Mouse (Mus musculus): ENCODE results near the gene Ccdc163. TPM values are rescaled to one million over a fixed set of nuclear protein-coding genes. Genes with fewer than 3 reads are reported as not detected.

Gene Ccdc163
- polyA plus RNA-seq, 1 experiment from 2014 or later, result 22.6 TPM

DNA sequence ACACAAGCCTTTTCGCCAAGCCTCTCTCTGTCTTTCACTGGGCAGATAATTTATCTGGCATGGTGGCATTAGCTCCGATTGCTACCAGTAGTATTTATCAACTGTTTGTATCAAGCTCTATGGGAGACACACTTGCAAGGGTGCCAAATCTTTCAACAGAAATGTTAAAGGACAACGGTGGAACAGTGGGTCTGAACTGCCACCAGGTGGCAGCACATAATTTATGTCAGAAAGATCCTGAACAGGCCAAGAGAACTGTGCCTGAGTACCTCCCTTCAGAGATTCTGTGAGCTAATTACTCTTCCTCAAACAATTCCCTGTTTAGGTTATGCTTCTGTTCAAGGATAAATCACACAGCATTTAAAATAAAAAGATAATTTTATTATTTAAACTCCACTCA lies 11.1 kb downstream of the Ccdc163 start:
- no peak overlapping the region for H3K4me3 ChIP-seq (ENCODE audit: low read length)
- WGBS, result 20% methylated on average over 3 of the region's 3 CpGs
- H3K27me3 ChIP-seq (replicated peaks; ENCODE audit: control insufficient read depth, insufficient read depth, low read length), result no peaks in the 10 kb centered on the region
- H3K9ac ChIP-seq (ENCODE audit: low read depth, low read length), result no peak overlapping the region
- peaks cover 6% of the 10 kb centered on the region; the same call in 1 of the 2 replicates for H3K4me1 ChIP-seq (ENCODE audit: control insufficient read depth, insufficient read depth, low read length)
- no peaks in the 10 kb centered on the region for H3K36me3 ChIP-seq (ENCODE audit: control insufficient read depth, insufficient read depth, low read length)
- ATAC-seq, result no peak
- H3K27ac ChIP-seq (ENCODE audit: low read length), result no peak overlapping the region
- no peak overlapping the region for H3K4me2 ChIP-seq (ENCODE audit: low read depth, low read length)
- no peaks in the 10 kb centered on the region for H3K9me3 ChIP-seq (ENCODE audit: control insufficient read depth, low read length)

DNA sequence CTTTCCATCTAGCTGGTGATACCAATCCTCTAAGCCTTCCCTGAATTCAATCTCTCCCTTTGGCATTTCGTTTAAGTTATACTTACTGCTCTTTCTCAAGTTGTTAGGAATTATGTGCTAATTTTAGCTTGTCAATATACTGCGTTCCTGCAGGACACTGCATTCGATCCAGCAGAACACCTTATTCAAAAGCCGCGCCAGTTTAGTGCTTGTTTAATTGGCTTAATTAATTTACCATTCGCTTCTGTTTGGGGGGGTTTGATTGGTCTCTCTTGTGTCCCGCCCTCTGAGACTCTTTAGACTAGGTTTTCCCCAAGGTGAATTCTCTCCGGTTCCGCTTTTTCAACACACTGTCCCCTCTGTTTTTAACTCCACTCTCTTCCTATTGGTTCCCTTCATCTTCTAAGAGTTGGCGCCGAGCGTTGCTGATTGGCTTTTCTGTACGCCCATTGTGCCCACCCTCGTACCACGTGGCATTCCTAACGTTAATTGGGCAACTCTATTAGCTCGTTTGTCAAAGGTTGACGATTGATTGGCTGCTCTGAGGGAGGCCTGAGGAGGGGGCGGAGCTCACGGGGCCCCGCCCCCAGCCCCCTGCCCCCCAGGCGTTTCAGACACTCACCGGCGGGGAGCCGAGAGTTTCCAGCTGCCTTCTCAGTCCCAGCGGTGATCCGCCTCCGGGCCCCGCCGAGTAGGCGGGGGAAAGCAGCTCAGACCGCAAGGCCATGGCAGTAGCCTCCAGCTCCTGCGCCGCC lies 12.2 kb downstream of the Ccdc163 start, which contains the start of gene Tesk2:
Tesk2 (plus strand) TSS at position 606 of the 755 bp plus-strand sequence.
- peak; percentile 98 for ATAC-seq
- WGBS, result under 1% methylated on average over 34 of the region's 34 CpGs

DNA sequence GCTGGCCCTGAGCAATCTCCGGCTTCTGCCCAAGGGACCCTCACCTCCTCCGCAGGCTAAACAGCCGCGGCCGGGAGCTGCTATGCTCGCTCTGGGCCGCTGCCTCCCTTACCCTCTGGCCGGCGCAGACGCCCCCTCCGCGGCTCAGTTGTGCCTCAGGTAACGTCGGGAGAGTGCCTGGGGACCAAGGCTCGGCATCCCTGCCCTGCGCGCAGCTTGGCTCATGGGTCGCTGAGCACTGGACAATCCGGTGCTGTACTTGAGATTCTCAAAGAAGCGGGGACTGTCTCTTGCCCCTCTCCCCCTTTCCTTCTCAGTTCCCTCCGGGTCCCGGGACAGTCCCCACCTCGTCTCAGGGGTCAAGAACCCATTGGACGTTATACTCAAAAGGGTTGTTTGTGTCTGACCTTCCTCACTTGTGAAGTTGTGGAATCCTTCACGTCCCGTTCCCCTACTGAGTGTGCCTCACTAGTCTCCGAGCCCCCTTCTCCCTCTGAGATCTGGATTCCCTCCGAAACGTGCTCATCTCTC lies 12.9 kb downstream of the Ccdc163 start:
- ATAC-seq, result peak; percentile 72; the same call in 1 of the 2 replicates
- Histone ChIP-seq H3K4me3 (ENCODE audit: low read length) (peak overlapping the region; percentile 93), H3K9me3 (ENCODE audit: control insufficient read depth, low read length) (no peaks in the 10 kb centered on the region), H3K4me2 (ENCODE audit: low read depth, low read length) (peak overlapping the region; percentile 80), H3K4me1 (ENCODE audit: control insufficient read depth, insufficient read depth, low read length) (peaks cover 8% of the 10 kb centered on the region), H3K36me3 (ENCODE audit: control insufficient read depth, insufficient read depth, low read length) (no peaks in the 10 kb centered on the region), H3K9ac (ENCODE audit: low read depth, low read length) (peak overlapping the region; percentile 90), H3K27me3 (replicated peaks; ENCODE audit: control insufficient read depth, insufficient read depth, low read length) (no peaks in the 10 kb centered on the region), H3K27ac (ENCODE audit: low read length) (peak overlapping the region; percentile 89)
- WGBS, result under 1% methylated on average over 22 of the region's 29 CpGs

More for the DNA sequence above, 12.2 kb downstream of the Ccdc163 start, which contains the start of gene Tesk2:
- Histone ChIP-seq H3K9me3 (ENCODE audit: control insufficient read depth, low read length) (no peaks in the 10 kb centered on the region), H3K4me2 (ENCODE audit: low read depth, low read length) (peak within 1 kb of the TSS; percentile 80), H3K4me3 (ENCODE audit: low read length) (peak within 1 kb of the TSS; percentile 93), H3K27ac (ENCODE audit: low read length) (peak within 1 kb of the TSS; percentile 89), H3K36me3 (ENCODE audit: control insufficient read depth, insufficient read depth, low read length) (no peaks in the 10 kb centered on the region), H3K4me1 (ENCODE audit: control insufficient read depth, insufficient read depth, low read length) (peaks cover 8% of the 10 kb centered on the region; the same call in 1 of the 2 replicates), H3K9ac (ENCODE audit: low read depth, low read length) (peak within 1 kb of the TSS; percentile 90), H3K27me3 (replicated peaks; ENCODE audit: control insufficient read depth, insufficient read depth, low read length) (no peaks in the 10 kb centered on the region)

DNA sequence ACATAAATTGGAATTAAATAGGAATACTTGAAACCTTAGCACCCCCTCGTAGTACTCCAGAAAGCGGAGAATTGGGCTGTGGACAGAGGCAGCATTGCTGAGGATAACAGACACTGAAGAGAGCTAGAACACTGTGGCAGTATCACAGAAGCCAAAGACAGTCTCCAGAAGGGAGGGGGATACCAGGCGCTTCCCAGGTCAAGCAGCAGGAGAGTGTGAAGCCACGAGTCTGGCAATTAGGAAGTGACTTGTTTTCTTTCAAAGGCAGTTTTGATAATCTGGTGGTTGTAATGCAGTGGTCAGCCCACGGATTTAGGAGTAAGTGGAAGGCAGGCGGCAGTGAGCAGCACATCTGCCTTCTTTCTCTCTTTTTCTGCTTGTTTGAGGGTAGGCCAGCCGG lies 13.9 kb downstream of the Ccdc163 start:
- 57% methylated on average over 7 of the region's 7 CpGs for WGBS
- Histone ChIP-seq H3K9ac (ENCODE audit: low read depth, low read length) (no peak overlapping the region), H3K4me2 (ENCODE audit: low read depth, low read length) (peak overlapping the region; percentile 80), H3K4me3 (ENCODE audit: low read length) (no peak overlapping the region; the same call in 1 of the 2 replicates), H3K27ac (ENCODE audit: low read length) (no peak overlapping the region), H3K4me1 (ENCODE audit: control insufficient read depth, insufficient read depth, low read length) (peaks cover 11% of the 10 kb centered on the region), H3K27me3 (replicated peaks; ENCODE audit: control insufficient read depth, insufficient read depth, low read length) (no peaks in the 10 kb centered on the region), H3K36me3 (ENCODE audit: control insufficient read depth, insufficient read depth, low read length) (no peaks in the 10 kb centered on the region), H3K9me3 (ENCODE audit: control insufficient read depth, low read length) (no peaks in the 10 kb centered on the region)
- ATAC-seq, result no peak

DNA sequence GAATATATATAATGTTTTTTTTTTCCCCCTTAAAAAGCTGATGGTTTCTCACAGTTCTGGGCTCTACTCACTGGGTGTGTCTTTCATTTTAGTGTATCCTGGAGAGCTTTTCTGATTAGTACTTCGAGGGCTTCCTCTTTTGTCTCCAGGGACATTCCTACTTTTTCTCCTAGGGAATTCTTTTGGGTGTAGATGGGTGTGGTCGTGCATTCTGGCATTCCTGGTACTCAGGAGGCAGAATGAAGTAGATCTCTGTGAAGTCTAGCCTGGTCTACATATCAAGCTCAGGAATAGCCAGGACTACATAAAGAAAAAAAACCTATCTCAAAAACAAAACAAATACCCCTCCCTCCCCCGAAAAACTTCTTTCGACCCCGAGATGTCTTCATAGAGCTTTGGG lies 17.1 kb downstream of the Ccdc163 start:
- Histone ChIP-seq H3K9me3 (ENCODE audit: control insufficient read depth, low read length) (no peaks in the 10 kb centered on the region), H3K36me3 (ENCODE audit: control insufficient read depth, insufficient read depth, low read length) (no peaks in the 10 kb centered on the region), H3K4me1 (ENCODE audit: control insufficient read depth, insufficient read depth, low read length) (peaks cover 11% of the 10 kb centered on the region), H3K4me2 (ENCODE audit: low read depth, low read length) (no peak overlapping the region), H3K9ac (ENCODE audit: low read depth, low read length) (no peak overlapping the region), H3K4me3 (ENCODE audit: low read length) (no peak overlapping the region), H3K27me3 (replicated peaks; ENCODE audit: control insufficient read depth, insufficient read depth, low read length) (no peaks in the 10 kb centered on the region), H3K27ac (ENCODE audit: low read length) (0 out of 2 replicates have a peak overlapping the region, but pooled peaks have one; percentile 10)
- WGBS, result 77% methylated on average over 5 of the region's 5 CpGs
- no peak for ATAC-seq

DNA sequence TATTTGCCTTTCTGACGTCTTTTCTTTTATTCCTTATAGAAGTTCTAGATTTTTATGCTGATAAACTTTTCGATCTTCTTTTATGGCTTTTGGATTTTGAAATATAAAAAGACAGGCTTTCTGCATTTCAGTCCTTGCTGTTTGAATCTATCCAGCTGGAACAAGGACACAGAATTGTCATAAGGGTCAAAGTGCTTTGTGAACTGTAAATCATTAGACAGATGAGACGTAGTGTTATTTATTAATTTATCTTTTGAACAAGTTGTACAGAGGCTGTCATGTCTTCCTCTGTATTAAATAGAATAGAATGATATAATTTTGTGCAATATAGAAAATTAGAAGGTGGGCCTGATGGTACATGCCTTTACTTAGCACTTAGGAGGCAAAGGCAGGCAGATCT lies 19.1 kb downstream of the Ccdc163 start:
- H3K4me1 ChIP-seq (ENCODE audit: control insufficient read depth, insufficient read depth, low read length), result peaks cover 14% of the 10 kb centered on the region
- no peak overlapping the region for H3K4me3 ChIP-seq (ENCODE audit: low read length)
- no peaks in the 10 kb centered on the region for H3K36me3 ChIP-seq (ENCODE audit: control insufficient read depth, insufficient read depth, low read length)
- no peak overlapping the region for H3K9ac ChIP-seq (ENCODE audit: low read depth, low read length)
- WGBS, result 49% methylated on average over 3 of the region's 3 CpGs
- no peaks in the 10 kb centered on the region for H3K27me3 ChIP-seq (replicated peaks; ENCODE audit: control insufficient read depth, insufficient read depth, low read length)
- H3K27ac ChIP-seq (ENCODE audit: low read length), result peak overlapping the region; percentile 62; the same call in 1 of the 2 replicates
- no peak overlapping the region for H3K4me2 ChIP-seq (ENCODE audit: low read depth, low read length)
- ATAC-seq, result no peak
- no peaks in the 10 kb centered on the region for H3K9me3 ChIP-seq (ENCODE audit: control insufficient read depth, low read length)

DNA sequence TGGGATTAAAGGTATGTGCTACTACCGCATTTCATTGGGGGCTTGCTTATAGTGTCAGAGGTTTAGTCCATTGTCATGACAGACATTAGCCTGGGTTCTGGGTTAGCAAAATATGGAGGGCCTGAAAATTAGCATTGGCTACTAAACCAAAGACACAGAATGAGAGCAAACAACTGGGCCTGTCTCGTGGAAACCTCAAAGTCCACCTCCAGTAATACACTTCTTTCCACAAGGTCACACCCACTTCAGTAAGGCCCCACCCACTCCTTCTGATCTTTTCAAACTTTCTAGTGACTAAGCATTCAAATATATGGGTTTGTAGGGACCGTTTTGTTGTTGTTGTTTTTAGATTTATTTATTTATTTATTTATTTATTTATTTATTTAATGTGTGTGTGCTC lies 21.2 kb downstream of the Ccdc163 start:
- Histone ChIP-seq H3K27me3 (replicated peaks; ENCODE audit: control insufficient read depth, insufficient read depth, low read length) (no peaks in the 10 kb centered on the region), H3K9me3 (ENCODE audit: control insufficient read depth, low read length) (no peaks in the 10 kb centered on the region), H3K9ac (ENCODE audit: low read depth, low read length) (no peak overlapping the region), H3K36me3 (ENCODE audit: control insufficient read depth, insufficient read depth, low read length) (no peaks in the 10 kb centered on the region), H3K4me2 (ENCODE audit: low read depth, low read length) (no peak overlapping the region), H3K4me3 (ENCODE audit: low read length) (no peak overlapping the region), H3K27ac (ENCODE audit: low read length) (no peak overlapping the region), H3K4me1 (ENCODE audit: control insufficient read depth, insufficient read depth, low read length) (peaks cover 14% of the 10 kb centered on the region; the same call in 1 of the 2 replicates)
- 81% methylated on average over 3 of the region's 3 CpGs for WGBS
- no peak for ATAC-seq

DNA sequence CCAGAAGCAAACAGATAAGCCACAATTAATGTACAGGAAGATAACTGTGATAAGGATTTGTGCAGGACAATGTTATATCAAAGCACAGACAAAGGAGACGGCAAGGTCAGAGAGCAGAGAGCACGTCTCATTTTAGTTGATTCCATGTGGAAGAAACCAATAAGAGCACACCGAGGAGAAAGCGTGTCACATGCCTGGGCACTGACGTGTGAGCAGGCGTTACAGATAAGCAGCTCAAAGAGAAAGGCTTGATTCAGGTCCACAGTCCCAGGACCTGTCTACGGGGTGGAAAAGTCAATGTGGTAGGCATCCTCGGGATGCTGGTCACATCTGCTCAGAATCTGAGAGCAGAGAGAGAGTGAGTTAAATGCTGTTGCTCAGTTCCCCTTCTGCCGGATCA lies 22.8 kb downstream of the Ccdc163 start:
- H3K4me3 ChIP-seq (ENCODE audit: low read length), result no peak overlapping the region
- H3K27me3 ChIP-seq (replicated peaks; ENCODE audit: control insufficient read depth, insufficient read depth, low read length), result no peaks in the 10 kb centered on the region
- no peak overlapping the region for H3K4me2 ChIP-seq (ENCODE audit: low read depth, low read length)
- no peaks in the 10 kb centered on the region for H3K9me3 ChIP-seq (ENCODE audit: control insufficient read depth, low read length)
- H3K4me1 ChIP-seq (ENCODE audit: control insufficient read depth, insufficient read depth, low read length), result peaks cover 11% of the 10 kb centered on the region; the same call in 1 of the 2 replicates
- no peak overlapping the region for H3K9ac ChIP-seq (ENCODE audit: low read depth, low read length)
- H3K36me3 ChIP-seq (ENCODE audit: control insufficient read depth, insufficient read depth, low read length), result no peaks in the 10 kb centered on the region
- peak; percentile 83 for ATAC-seq
- 65% methylated on average over 9 of the region's 9 CpGs for WGBS
- H3K27ac ChIP-seq (ENCODE audit: low read length), result 0 out of 2 replicates have a peak overlapping the region, but pooled peaks have one; percentile 33

DNA sequence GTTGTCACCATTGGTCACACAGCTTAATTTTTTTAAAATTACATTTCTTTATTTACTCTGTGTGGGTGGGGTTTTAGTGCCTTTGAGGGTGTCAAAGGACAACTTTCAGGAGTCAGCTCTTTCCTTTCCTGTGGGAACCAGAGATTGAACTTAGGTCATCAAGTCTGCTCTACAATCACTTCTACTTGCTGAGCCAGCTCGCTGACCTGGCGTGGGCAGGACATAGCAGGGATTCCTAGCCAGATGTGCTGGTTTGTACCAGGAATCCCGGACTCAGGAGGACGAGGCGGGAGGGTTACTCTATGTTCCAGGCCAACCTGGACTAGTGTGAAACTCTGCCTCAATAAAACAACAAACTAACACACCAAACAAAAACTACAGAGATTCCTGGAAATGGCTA lies 24.0 kb downstream of the Ccdc163 start:
- 69% methylated on average over 5 of the region's 5 CpGs for WGBS
- peak; percentile 34; the same call in 1 of the 2 replicates for ATAC-seq
- H3K9ac ChIP-seq (ENCODE audit: low read depth, low read length), result no peak overlapping the region

More for the DNA sequence above, 24.0 kb downstream of the Ccdc163 start:
- peaks cover 9% of the 10 kb centered on the region; the same call in 1 of the 2 replicates for H3K4me1 ChIP-seq (ENCODE audit: control insufficient read depth, insufficient read depth, low read length)
- no peaks in the 10 kb centered on the region for H3K27me3 ChIP-seq (replicated peaks; ENCODE audit: control insufficient read depth, insufficient read depth, low read length)
- no peaks in the 10 kb centered on the region for H3K36me3 ChIP-seq (ENCODE audit: control insufficient read depth, insufficient read depth, low read length)
- no peak overlapping the region for H3K4me2 ChIP-seq (ENCODE audit: low read depth, low read length)
- H3K27ac ChIP-seq (ENCODE audit: low read length), result no peak overlapping the region
- no peak overlapping the region for H3K4me3 ChIP-seq (ENCODE audit: low read length)
- no peaks in the 10 kb centered on the region for H3K9me3 ChIP-seq (ENCODE audit: control insufficient read depth, low read length)

Measured in intestine, embryonic 16.5 days (tissue).